Mouse (Mus musculus) C3H10T1/2 (cell line): Measurements from ENCODE around the gene St5. TPM values are rescaled to one million over a fixed set of nuclear protein-coding genes. Genes with fewer than 3 reads are reported as not detected.

ENCODE experiments used
- polyA plus RNA-seq, 2 experiments: library from polyadenylated mRNA; unstranded; fragments of >200 nt; fragmentation: generic; extraction: Trizol; gene quantifications; one replicate each; pipeline ENCODE4 v1.2.1; 2012; ENCODE audit warnings: missing spikeins in 2 of 2

St5 gene
- 10 to 100 TPM in 1 of 2 experiments, 1 to 10 TPM in 1; 4.6 to 11.9 TPM for polyA plus RNA-seq

GRCm38 (mm10) chr7:109703190-109704015 is at the start of gene St5, which contains the start of gene Akip1:
St5 (minus strand) TSS chr7:109703605.
Akip1 (plus strand) TSS chr7:109703690.

GRCm38 (mm10) chr7:109752008-109752925 is 48.9 kb upstream of the St5 start, which contains the start of gene Tmem9b:
Tmem9b (minus strand) TSS chr7:109752875.

GRCm38 (mm10) chr7:109731626-109732025 is 28.2 kb upstream of the St5 start, which contains the start of gene Ascl3:
Ascl3 (minus strand) TSS chr7:109731726.

GRCm38 (mm10) chr7:109723697-109724096 is 20.3 kb upstream of the St5 start, which contains the start of gene BC051019:
BC051019 (minus strand) TSS chr7:109723850.

GRCm38 (mm10) chr7:109518838-109519696 is 184.3 kb downstream of the St5 start, which contains the start of gene Rpl27a:
Rpl27a (plus strand) TSS chr7:109519147.

GRCm38 (mm10) chr7:109508034-109508433 is 195.4 kb downstream of the St5 start, which contains the start of gene Trim66:
Trim66 (minus strand) TSS chr7:109508134.

Other genes with a start within 250 kb of the St5 start
- gene Trim66, start 195.5 kb downstream of the St5 start, polyA plus RNA-seq: under 1 TPM; 0.04 to 0.06 TPM
- 1,000 to 10,000 TPM; 1,095 to 2,909 TPM for gene Rpl27a, start 184.5 kb downstream of the St5 start, polyA plus RNA-seq
- gene Akip1, start 85 bp upstream of the St5 start, polyA plus RNA-seq: not detected
- under 1 TPM; 0.12 to 0.14 TPM for gene BC051019, start 20.2 kb upstream of the St5 start, polyA plus RNA-seq
- under 1 TPM; 0.20 to 0.45 TPM for gene Ascl3, start 28.1 kb upstream of the St5 start, polyA plus RNA-seq
- gene Tmem9b, start 49.3 kb upstream of the St5 start, polyA plus RNA-seq: 10 to 100 TPM; 22.5 to 53.1 TPM
- gene Nrip3, start 78.4 kb upstream of the St5 start, polyA plus RNA-seq: under 1 TPM in 1 of 2 experiments, not detected in 1; 0.02 TPM
- gene Scube2, start 162.1 kb upstream of the St5 start, polyA plus RNA-seq: 1 to 10 TPM in 1 of 2 experiments, under 1 TPM in 1; 0.08 to 2.4 TPM